Mouse (Mus musculus) brown adipose tissue, adult 24 weeks (tissue): ENCODE results near the gene Cilp2. TPM values are rescaled to one million over a fixed set of nuclear protein-coding genes. Genes with fewer than 3 reads are reported as not detected.

ENCODE experiments used
- H3K27ac ChIP-seq: fragments of 200-500 bp; replicated peaks from 2 replicates; pipeline ENCODE4 v1.5.1; 2012; ENCODE audit warnings: low read depth, mild to moderate bottlenecking, low read length
- H3K4me1 ChIP-seq: fragments of 200-500 bp; 2 replicates; pipeline ENCODE4 v1.6.1; 2012; ENCODE audit warnings: low read length, mixed read lengths; ENCODE audit not compliant: control insufficient read depth, insufficient read depth, insufficient read length
- H3K4me3 ChIP-seq: fragments of 200-500 bp; 2 replicates; pipeline ENCODE4 v1.5.1; 2012; ENCODE audit warnings: low read depth, mild to moderate bottlenecking, low read length, moderate library complexity; ENCODE audit not compliant: insufficient read depth
- polyA plus RNA-seq: library from polyadenylated mRNA; stranded (reverse); fragments of >200 nt; gene quantifications from 2 replicates; pipeline ENCODE4 v1.2.4, GENCODE M21; 2012; ENCODE audit not compliant: missing spikeins, insufficient read depth, insufficient read length

Gene Cilp2
- polyA plus RNA-seq, 1 experiment: not detected

DNA sequence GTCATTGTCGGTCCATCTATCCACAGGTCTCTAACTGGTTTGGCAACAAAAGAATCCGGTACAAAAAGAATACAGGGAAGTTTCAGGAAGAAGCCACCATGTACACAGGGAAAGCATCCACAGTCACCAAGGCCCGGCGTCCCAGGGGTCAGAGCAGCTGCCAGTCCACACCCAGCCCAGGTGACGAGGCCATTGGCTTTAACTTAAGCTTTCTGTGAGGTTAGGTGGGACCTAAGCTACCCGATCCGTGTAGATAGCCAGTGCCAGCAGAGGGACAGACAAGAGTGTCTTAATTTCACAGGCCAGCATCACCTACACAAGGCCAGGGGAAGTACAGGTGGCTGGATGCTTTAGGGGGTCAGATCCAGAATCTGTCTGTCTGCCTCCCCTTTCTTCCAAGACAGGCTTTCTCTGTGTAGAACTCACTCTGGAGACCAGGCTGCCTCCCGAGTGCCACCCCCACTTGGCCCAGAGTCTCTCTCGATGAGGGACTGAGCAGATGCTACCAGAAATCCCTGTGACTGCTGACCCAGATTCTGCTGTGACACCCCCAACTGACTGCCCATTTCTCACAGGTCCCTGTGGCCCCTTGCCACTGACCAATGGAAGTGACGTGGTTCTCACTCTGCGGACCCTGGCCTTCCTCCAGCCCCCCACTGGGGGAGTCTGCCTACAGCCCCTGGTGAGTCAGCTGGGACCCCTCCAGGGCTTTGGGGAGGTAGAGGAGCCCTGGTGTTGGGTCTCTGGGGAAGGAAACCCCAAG, 17.3 kb downstream of the Cilp2 start:
- H3K27ac ChIP-seq: no peak overlapping the region
- H3K4me1 ChIP-seq: peaks cover 5% of the 10 kb centered on the region; the same call in 1 of the 2 replicates
- H3K4me3 ChIP-seq: no peak overlapping the region

DNA sequence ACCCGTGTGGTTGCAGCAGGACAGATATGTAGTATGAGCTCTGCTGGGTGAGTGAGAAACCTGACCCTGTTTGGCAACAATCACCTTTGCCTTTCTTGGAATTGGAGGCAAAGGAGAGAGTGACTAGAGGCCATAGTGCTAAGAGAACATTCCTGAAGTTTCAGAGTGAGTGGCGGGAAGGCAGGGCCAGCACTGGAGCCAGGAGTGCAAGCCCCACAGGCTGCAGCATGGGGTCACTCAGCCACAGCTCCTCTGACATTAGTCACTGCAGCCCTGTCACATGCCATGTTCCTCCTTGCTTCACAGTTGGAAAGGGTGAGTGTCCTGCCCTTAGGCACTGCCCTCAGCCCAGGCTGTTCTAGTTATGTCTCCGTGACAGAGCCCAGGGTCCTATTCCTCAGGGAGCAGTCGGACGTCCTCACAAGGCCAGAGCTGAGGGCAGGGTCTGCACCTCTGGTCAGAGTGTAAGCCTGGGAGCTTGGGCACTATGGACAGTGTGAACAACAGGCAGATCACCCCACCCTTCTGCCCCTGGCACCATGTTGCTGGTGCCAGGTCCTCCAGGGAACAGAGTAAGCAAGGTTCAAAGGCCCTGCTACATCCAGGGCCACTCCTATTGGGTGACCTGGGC, 19.7 kb downstream of the Cilp2 start:
- no peak overlapping the region for H3K4me3 ChIP-seq
- peaks cover 5% of the 10 kb centered on the region; the same call in 1 of the 2 replicates for H3K4me1 ChIP-seq
- H3K27ac ChIP-seq: no peak overlapping the region; the same call in 1 of the 2 replicates

DNA sequence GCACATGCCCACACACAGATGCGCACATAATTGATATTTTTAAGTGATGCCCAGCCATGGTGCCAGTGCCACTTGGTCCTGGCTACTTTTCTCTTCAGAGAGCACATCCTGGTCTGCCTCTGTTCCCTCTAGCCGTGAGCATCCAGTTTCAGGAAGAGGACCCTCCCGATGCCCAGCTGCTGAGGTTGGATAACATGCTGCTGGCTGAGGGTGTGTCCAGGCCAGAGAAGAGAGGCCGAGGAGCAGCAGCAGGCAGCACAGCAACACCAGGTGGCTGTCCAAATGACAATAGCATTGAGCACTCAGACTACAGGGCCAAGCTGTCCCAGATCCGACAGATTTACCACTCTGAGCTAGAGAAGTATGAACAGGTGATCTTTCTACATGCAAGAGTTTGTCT, 23.3 kb downstream of the Cilp2 start:
- Histone ChIP-seq H3K4me1 (peaks cover 5% of the 10 kb centered on the region; the same call in 1 of the 2 replicates), H3K27ac (no peak overlapping the region), H3K4me3 (no peak overlapping the region)

DNA sequence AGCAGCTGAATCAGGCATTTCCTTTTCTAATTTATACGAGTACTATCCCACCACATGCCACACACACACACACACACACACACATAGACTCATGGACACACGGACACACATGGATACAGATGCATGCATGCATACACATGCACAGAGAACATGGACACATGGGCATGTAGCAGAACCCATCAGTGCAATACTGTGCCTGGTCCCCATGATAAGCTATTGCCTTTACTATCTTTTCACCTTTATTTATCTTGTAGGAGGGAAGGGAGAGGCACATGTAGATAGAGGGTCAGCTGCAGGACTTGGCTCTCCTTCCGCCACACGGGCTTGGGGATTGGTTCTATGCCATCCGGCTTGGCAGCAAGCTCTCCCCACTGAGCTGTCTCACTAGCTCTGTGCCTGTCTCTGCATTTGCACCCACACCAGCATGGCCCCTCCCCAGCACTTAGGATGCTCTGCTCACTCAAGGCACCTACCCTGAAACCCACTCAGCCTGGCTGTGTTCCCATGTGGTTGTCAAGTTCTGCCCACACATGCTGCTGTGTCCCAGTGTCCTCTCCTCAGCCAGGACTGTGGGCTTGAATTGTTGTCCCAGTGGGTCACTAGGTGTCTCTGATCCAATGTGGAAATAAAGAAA, 24.0 kb downstream of the Cilp2 start:
- no peak overlapping the region for H3K27ac ChIP-seq
- H3K4me1 ChIP-seq: peaks cover 5% of the 10 kb centered on the region; the same call in 1 of the 2 replicates
- no peak overlapping the region for H3K4me3 ChIP-seq

DNA sequence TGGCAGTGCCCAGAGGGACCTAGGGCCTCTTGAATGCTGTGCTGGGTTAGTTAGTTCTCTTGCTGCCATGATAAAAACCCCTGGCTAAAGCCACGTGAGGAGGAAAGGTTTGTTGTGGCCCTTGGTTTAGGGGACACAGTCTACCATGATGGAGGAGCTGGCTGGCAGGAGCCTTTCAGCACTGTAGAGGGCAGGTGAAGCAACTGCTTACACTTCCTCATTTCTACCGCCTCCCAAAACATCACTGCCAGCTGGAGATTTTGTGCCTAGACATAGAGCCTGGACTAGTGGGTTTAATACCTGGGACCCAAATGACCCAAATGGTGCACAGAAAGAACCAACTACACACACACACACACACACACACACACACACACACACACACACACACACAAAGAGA, 26.2 kb downstream of the Cilp2 start:
- Histone ChIP-seq H3K27ac (no peak overlapping the region), H3K4me3 (no peak overlapping the region), H3K4me1 (no peaks in the 10 kb centered on the region)

DNA sequence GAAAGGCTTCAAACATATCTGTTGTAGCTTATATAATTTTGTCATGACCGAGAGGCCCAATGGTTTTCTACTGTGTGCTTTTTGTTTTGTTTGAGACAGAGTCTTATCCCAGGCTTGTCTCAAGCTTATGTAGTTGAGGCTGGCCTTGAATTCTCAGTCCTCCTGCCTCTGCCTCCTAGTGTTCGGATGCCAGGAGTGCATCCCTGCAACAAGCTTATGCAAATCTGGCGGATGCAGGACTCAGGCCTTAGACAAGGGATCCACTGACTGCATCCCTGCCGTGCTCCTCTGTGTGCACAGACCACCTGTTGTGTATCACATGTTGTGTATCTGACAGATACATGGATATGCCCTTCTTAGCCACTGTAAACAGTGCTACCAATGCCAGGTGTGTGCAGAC, 26.7 kb downstream of the Cilp2 start:
- Histone ChIP-seq H3K4me3 (no peak overlapping the region), H3K27ac (no peak overlapping the region), H3K4me1 (no peaks in the 10 kb centered on the region)

DNA sequence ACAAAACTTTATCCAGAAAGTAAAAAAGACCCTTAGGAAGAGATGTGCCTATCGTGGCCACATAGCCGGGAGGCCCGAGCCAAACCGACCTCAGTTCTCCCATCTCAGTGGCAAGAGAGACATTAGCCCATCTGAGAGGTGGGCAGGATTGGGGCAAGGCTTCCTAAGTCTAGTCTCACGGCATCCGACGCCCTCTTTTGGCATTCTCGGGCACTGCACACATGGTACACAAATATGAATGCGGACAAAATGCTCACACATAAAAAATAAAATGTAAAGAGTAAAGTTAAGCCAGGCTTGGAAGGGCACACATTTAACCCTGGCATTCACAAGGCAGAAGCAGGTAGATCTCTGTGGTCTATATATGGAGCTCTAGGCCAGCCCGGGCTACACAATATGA, 33.6 kb downstream of the Cilp2 start:
- Histone ChIP-seq H3K4me1 (no peaks in the 10 kb centered on the region), H3K4me3 (no peak overlapping the region), H3K27ac (no peak overlapping the region)

DNA sequence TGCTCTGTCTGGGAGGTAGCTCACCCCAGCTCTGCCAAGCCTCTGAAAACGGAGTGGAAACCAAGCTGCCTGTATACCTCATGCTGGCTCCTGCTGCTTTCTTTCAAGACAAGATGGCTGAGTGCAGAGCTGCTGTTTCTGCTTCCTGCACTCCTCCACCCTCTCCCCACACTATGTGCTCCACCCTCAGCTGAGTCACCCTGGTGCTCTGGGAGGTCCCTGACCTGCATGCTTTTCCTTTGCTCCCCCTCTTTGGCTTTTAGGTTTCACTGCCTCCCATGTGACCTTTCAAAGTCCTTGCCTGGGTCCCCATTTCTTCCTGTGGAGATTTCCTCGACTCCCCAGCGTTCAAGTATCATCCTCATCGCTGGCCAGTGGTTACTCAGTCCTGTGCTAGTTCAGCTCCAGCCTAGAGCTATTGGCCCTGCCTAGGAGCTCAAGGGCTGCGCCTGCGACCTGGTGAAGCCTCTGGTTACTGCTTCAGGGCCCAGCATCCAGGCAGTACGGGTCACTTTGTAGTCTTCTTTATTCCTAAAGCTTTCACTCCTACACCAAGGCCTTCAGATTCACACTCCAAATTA, 36.5 kb downstream of the Cilp2 start:
- no peak overlapping the region for H3K27ac ChIP-seq
- no peaks in the 10 kb centered on the region for H3K4me1 ChIP-seq

DNA sequence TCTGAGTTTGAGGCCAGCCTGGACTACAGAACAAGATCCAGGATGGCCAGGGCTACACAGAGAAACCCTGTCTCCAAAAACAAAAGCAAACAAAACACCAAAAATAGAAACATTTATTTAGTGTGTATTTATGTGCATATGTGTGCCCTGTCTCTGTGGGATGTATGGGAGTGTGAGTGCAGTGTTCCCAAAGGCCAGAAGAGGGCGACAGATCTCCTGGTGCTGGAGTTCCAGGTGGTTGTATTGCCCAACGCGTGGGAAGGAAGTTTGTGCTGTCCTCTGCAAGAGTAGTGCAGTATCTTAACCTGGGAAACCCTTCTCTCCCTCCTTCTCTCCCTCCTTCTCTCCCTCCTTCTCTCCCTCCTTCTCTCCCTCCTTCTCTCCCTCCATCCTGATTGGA, 37.6 kb downstream of the Cilp2 start:
- H3K4me3 ChIP-seq: no peak overlapping the region
- H3K4me1 ChIP-seq: no peaks in the 10 kb centered on the region
- no peak overlapping the region for H3K27ac ChIP-seq

More for the DNA sequence above, 36.5 kb downstream of the Cilp2 start:
- H3K4me3 ChIP-seq: no peak overlapping the region

DNA sequence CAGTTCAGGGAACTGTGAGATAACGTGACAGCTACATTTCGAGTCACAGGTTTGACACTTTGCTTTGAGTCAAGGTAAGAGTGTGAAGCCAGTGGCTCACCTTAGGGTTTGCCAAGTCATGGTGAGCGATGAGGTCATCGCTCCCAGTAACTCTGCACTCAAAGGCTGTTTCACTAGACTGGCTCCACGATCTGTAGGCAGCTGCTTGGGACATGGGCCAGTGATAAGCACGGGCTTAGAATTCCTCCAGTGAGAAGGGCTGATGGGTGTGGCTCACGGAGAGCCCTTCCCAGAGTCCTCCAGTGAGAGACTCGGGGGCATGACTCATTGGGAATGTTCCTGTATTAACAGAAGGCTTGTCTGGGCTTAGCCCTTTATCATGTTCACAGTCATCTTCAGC, 38.5 kb downstream of the Cilp2 start:
- Histone ChIP-seq H3K4me3 (no peak overlapping the region), H3K27ac (no peak overlapping the region), H3K4me1 (no peaks in the 10 kb centered on the region)

DNA sequence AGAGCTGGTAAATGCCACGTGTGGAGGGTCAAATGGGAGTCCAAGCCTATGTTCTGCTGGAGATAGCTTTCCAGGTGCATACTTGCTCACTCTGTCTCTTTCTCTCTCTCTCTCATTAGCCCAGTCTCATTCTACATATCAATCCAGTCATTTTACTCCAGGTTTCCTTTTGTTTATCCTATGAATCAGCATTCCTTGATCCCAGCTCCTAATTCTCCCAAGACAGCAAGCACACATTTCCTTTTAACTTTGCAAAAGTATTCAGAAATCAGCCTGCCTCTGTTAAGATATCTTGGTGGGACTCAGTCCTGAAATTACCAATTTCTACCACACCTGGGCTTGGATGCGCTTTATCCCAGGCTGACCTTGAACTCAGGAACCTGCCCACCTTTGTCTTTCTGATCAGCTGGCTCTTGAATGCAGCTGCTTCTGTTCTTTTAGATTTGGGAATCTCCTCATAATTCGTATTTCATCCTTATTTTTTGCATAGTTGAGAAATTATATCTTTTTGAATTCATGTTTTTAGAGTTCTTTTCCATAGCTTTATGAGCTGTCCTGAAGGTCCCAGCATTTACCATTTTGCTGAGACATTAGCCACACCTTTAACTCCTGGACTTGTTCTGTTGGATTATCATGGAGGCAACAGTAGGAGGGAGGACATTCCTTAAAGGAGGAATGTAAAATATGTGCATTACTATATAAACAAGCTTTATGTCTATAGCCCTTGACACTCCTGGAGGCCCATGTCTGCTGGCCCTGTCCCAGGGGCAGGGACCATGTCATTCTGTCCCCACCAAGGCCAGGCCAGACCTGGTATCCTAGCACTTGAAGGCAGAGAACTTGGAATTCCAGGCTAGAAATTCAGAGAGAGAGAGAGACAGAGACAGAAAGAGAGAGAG, 40.1 kb downstream of the Cilp2 start:
- no peaks in the 10 kb centered on the region for H3K4me1 ChIP-seq
- no peak overlapping the region for H3K27ac ChIP-seq
- H3K4me3 ChIP-seq: no peak overlapping the region

DNA sequence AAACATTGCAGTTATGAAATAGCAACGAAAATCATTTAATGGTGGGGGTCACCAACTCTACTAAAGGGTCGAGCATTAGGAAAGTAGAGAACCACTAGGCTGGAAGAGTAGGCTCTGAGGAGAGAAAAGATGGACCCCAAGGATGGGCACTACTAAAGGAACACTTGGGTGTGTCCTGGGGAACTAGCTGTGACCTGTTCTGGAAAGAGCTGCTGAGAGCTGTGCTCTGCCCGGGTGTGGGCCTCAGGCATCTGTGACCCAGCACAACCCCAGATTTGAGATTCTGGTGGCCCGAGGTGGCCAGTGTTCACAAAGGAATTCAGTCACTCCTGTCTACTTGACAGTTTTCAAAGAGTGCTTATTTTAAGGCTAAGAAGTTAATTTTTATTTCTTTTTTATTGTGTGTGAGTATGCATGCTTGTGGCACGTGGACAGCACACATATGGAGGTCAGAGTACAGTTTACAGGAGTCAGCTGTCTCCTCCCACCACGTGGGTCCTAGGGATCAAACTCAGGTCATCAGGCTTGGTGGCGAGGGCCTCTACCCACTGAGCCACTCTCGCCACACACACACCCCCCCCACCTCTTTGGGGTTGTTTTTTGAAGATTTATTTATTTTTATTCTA, 50.3 kb downstream of the Cilp2 start:
- no peak overlapping the region for H3K4me3 ChIP-seq
- no peak overlapping the region for H3K27ac ChIP-seq
- H3K4me1 ChIP-seq: 0 out of 2 replicates have a peak, but pooled peaks cover 3% of the 10 kb centered on the region

DNA sequence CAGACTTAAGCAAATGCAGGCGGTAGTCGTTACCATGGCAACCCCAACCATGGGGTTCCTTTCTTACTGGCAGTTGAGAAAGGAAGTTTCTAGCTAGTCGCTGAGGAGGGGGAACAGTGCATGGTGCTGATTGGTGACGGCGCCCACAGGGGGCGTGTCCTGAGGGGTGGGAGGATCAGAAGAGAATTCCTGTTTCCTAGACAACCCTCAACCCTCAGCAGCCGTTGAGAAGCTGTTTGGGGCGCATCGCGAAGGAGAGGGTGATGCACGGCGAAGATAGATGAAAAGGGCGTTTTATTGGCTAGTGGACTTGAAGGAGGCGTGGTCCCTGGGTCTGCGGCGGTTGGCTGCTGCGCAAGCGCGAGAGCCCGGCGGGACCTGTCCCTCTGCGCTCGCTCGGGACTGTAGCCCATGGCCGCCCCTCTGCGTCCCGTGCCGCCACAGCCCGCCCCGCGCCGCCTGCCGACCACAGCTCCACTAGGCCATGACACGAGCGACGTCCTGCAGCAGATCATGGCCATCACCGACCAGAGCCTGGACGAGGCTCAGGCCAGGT, 55.1 kb downstream of the Cilp2 start, which contains the start of gene Pbx4:
Gene Pbx4 (plus strand): TSS at position 194 of the 556 bp plus-strand sequence.
- no peak within 1 kb of the TSS for H3K27ac ChIP-seq
- H3K4me1 ChIP-seq: 0 out of 2 replicates have a peak, but pooled peaks cover 3% of the 10 kb centered on the region
- H3K4me3 ChIP-seq: peak within 1 kb of the TSS; percentile 47
